Mouse (Mus musculus) limb, embryonic 12.5 days (tissue): ENCODE results near the gene Mapkapk2. TPM values are rescaled to one million over a fixed set of nuclear protein-coding genes. Genes with fewer than 3 reads are reported as not detected.

ENCODE experiments used
- ATAC-seq: fragments of 200-750 bp; cut with Nextera tagmentation; 2 replicates; pipeline ENCODE4 v1.8.0; 2017; ENCODE audit warnings: low read depth, moderate TSS enrichment; ENCODE audit not compliant: insufficient number of reproducible peaks, insufficient read depth, low FRiP score, low TSS enrichment
- H3K27ac ChIP-seq: fragments of 300-500 bp; sonication (generic); 2 replicates; pipeline ENCODE4 v1.5.1; 2016; ENCODE audit warnings: mild to moderate bottlenecking, moderate library complexity
- H3K27me3 ChIP-seq: fragments of 300-500 bp; sonication (generic); 2 replicates; pipeline ENCODE4 v1.6.1; 2016; ENCODE audit warnings: mild to moderate bottlenecking, moderate library complexity
- H3K36me3 ChIP-seq: fragments of 300-500 bp; sonication (generic); 2 replicates; pipeline ENCODE4 v1.6.1; 2016; ENCODE audit warnings: mild to moderate bottlenecking, moderate library complexity
- H3K4me1 ChIP-seq: fragments of 300-500 bp; sonication (generic); replicated peaks from 2 replicates; pipeline ENCODE4 v1.6.1; 2016
- H3K4me2 ChIP-seq: fragments of 300-500 bp; sonication (generic); 2 replicates; pipeline ENCODE4 v1.6.1; 2016; ENCODE audit warnings: mild to moderate bottlenecking, moderate library complexity
- H3K4me3 ChIP-seq: fragments of 300-500 bp; sonication (generic); replicated peaks from 2 replicates; pipeline ENCODE4 v1.5.1; 2016; ENCODE audit warnings: mild to moderate bottlenecking
- H3K9ac ChIP-seq: fragments of 300-500 bp; sonication (generic); replicated peaks from 2 replicates; pipeline ENCODE4 v1.6.1; 2016; ENCODE audit warnings: mild to moderate bottlenecking, moderate library complexity
- H3K9me3 ChIP-seq: fragments of 300-500 bp; sonication (generic); 2 replicates; pipeline ENCODE4 v1.6.1; 2016; ENCODE audit warnings: mild to moderate bottlenecking, moderate library complexity
- WGBS: fragments of 180-500 bp; shearing (Covaris S2); methylation state at CpG from one replicate; pipeline ENCODE4 v1.1.7; 2016; 5-methylcytosine and 5-hydroxymethylcytosine counted together
- polyA plus RNA-seq: library from polyadenylated mRNA; unstranded; fragments of >200 nt; fragmentation: Nextera tagmentation; extraction: Ambion mirVana; gene quantifications from 2 replicates; pipeline ENCODE4 v1.2.1, GENCODE M21; 2016

The Mapkapk2 gene
- polyA plus RNA-seq, 1 experiment from 2014 or later: 58.9 TPM

DNA sequence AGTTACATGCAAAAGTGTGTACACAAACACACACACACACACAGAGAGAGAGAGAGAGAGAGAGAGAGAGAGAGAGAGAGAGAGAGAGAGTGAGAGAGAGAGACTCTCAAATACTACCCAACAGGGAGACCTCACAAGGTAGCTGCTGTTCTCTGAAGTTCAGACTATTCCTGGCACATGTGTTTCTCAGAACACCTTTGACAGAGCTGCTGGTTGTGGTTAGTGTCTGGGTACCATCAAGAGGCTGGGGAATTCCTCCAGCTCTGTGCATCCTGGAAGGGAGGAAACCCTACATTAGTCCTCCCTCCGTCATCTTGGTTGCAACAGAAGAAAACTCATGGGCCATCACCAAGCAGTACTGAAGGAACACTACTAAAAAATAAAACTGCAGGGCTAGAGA, 16.9 kb downstream of the Mapkapk2 start:
- no peak overlapping the region for H3K27ac ChIP-seq
- no peak for ATAC-seq
- H3K4me1 ChIP-seq: peaks cover 50% of the 10 kb centered on the region
- H3K4me2 ChIP-seq: no peak overlapping the region
- H3K4me3 ChIP-seq: no peak overlapping the region
- no peaks in the 10 kb centered on the region for H3K9me3 ChIP-seq
- no peak overlapping the region for H3K9ac ChIP-seq
- 71% methylated on average over 1 of the region's 1 CpGs for WGBS
- H3K36me3 ChIP-seq: no peaks in the 10 kb centered on the region
- no peaks in the 10 kb centered on the region for H3K27me3 ChIP-seq

DNA sequence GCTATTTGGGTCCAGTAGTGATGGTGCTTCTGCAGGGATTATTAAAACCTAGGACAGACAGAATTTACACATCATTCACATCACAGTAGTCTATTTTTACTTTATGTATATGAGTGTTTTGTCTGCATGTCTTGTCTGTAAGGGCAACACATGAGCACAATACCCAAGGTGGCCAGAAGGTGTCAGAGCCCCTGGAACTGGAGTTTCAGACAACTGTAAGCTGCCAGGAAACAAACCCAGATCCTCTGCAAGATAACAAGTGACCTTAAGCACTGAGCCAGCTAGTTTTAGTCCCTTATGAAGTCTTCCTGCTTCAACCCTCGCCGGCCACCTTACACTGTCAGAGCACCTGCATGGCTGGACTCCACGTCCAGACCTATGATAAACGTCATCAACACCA, 17.9 kb downstream of the Mapkapk2 start:
- 58% methylated on average over 4 of the region's 4 CpGs for WGBS
- ATAC-seq: no peak
- no peaks in the 10 kb centered on the region for H3K36me3 ChIP-seq
- H3K9ac ChIP-seq: no peak overlapping the region
- no peak overlapping the region for H3K4me2 ChIP-seq
- H3K27me3 ChIP-seq: no peaks in the 10 kb centered on the region
- H3K4me3 ChIP-seq: no peak overlapping the region
- H3K27ac ChIP-seq: no peak overlapping the region
- no peaks in the 10 kb centered on the region for H3K9me3 ChIP-seq
- peaks cover 50% of the 10 kb centered on the region for H3K4me1 ChIP-seq

DNA sequence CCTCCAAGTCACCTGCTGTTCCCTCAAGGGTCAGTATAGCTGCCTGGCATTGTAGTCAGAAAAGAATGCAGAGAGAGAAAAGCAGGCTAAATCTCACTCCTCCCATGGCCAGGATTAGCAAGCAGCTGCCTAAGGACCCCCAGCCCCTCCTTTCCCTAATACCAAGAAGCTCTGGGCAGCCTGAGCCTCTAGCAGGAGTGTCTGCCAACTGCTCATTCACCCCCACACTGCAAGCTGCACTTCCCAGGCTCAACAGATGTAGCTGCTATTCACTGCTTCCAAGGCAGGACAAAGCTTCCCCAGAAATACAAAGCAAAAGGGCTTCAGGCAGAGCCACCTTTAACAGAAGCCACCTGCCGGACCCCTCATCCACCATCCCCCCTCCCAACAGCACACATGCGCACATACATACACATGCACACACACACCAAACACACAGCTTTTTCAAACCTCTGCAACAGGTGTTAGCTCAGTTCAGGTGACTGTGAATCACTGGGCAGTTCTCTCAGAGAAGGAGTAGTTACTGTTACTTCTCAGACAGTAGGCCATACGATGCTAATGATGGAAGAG, 18.8 kb downstream of the Mapkapk2 start:
- peak overlapping the region; percentile 74 for H3K27ac ChIP-seq
- H3K4me3 ChIP-seq: no peak overlapping the region
- H3K9me3 ChIP-seq: no peaks in the 10 kb centered on the region
- WGBS: 45% methylated on average over 3 of the region's 3 CpGs
- peaks cover 50% of the 10 kb centered on the region for H3K4me1 ChIP-seq
- no peaks in the 10 kb centered on the region for H3K27me3 ChIP-seq
- no peak overlapping the region for H3K9ac ChIP-seq
- no peak overlapping the region for H3K4me2 ChIP-seq
- no peaks in the 10 kb centered on the region for H3K36me3 ChIP-seq
- ATAC-seq: peak; percentile 72; the same call in 1 of the 2 replicates

DNA sequence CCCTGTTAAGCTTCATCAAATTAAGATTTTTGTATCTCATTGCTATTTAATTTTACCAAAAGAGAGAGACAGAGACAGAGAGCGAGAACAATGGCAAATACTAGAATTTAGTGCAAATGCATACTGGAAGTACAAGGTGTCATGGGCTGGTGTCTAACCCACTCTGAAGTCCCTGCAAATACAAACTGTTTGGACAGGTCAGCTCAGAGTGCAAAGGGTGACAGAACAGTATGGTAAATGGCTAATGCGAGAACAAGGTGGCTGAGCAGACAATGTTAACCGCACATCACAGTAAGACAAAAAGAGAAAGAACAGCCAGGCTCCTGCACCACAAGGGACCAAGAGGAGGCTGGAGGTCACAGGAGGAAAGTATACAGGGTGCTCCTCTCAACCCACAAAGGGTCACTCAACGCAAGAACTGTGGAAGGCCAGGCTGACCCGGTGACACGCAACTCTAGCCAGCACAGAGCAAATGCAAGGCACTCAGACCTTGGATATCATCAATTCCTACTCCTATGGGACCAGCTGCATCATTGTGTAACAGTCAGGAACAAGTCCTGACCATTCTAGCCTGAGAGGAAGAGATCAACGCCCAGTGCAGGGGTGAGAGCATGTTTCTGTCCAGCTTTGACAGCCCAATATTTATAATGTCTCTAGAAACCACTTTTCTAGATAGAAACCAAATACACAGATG, 22.4 kb downstream of the Mapkapk2 start:
- Histone ChIP-seq H3K4me2 (no peak overlapping the region), H3K4me3 (no peak overlapping the region), H3K4me1 (peaks cover 59% of the 10 kb centered on the region), H3K9ac (no peak overlapping the region), H3K9me3 (no peaks in the 10 kb centered on the region), H3K27ac (no peak overlapping the region), H3K27me3 (no peaks in the 10 kb centered on the region), H3K36me3 (no peaks in the 10 kb centered on the region)
- ATAC-seq: no peak
- 93% methylated on average over 7 of the region's 7 CpGs for WGBS

DNA sequence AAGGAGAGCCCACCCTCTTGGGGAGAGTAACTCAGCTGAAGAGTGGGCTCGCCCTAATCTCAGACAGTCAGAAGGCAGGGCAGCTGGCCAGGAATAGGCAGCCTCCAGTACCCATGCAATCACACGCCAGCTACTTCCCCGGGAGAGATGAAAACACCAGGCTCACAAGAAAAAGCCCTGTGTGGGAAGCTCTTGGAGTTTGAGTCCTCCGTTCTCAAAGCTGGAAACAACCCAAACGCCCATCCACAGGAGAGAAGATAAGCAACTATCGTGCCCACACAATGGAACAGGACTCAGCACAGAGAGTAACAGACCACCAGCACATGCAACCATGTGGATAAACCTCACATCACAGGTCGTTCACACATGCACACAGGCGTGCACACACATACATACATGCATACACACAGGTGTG, 23.1 kb downstream of the Mapkapk2 start:
- no peak overlapping the region for H3K4me3 ChIP-seq
- no peaks in the 10 kb centered on the region for H3K36me3 ChIP-seq
- H3K4me2 ChIP-seq: no peak overlapping the region
- peaks cover 57% of the 10 kb centered on the region for H3K4me1 ChIP-seq
- no peaks in the 10 kb centered on the region for H3K27me3 ChIP-seq
- no peak overlapping the region for H3K9ac ChIP-seq
- ATAC-seq: no peak
- H3K27ac ChIP-seq: no peak overlapping the region
- H3K9me3 ChIP-seq: no peaks in the 10 kb centered on the region
- WGBS: 91% methylated on average over 8 of the region's 8 CpGs

DNA sequence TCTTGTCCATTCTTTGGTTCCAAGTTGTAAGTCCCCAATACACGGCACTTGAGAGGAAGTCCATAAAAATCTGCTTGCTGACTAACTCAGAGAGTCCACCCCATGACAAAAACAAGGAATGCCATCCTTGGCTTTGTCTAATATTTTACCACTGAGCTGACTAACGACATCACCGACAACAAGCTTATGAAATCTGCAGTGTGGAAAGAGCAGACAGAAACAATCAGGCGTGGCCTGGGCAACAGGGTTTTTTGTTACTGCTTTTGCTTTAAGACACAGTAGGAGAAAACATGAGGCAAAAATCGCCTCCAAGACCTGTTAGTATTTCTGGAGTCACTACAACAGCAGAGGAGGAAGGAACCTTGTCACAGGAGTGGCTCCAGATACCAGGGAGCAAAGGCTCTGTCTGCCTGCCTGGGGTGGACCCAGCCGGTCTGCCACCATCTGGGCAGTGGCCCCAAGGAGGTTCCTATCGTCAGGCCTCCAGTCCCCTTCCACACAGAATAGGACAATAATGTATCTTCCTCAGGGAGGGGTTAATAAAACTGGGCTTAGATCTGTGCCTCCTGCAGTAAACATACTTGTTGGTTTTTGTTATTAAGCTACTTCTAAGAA, 25.1 kb downstream of the Mapkapk2 start:
- no peaks in the 10 kb centered on the region for H3K9me3 ChIP-seq
- H3K4me2 ChIP-seq: no peak overlapping the region
- no peaks in the 10 kb centered on the region for H3K27me3 ChIP-seq
- no peak overlapping the region for H3K4me3 ChIP-seq
- peaks cover 10% of the 10 kb centered on the region; the same call in 1 of the 2 replicates for H3K36me3 ChIP-seq
- H3K9ac ChIP-seq: no peak overlapping the region
- peaks cover 39% of the 10 kb centered on the region for H3K4me1 ChIP-seq
- no peak overlapping the region for H3K27ac ChIP-seq
- ATAC-seq: no peak
- 88% methylated on average over 7 of the region's 7 CpGs for WGBS

DNA sequence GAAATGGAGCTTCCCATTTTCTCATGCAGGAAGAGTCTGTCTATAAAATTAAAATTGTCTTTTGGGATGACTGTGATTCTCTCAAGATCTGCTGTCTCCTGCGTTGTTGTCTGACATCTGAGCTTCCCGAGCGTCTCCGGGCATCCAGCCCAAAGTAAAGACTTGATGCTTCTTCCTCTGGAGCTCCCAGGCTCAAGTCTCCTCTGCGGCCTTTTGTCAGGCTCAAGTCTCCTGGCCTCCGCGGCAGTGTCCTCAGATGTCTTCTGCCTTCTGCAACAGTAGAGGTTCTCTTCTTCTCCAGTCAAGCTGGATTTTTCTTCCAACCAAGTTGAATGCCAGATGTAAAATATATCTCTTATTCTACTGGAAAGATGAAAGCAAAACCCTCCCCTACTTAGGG, 28.6 kb downstream of the Mapkapk2 start:
- Histone ChIP-seq H3K27ac (no peak overlapping the region), H3K9me3 (no peaks in the 10 kb centered on the region), H3K4me2 (no peak overlapping the region), H3K4me3 (no peak overlapping the region), H3K4me1 (peaks cover 28% of the 10 kb centered on the region), H3K9ac (no peak overlapping the region), H3K36me3 (peaks cover 10% of the 10 kb centered on the region; the same call in 1 of the 2 replicates), H3K27me3 (no peaks in the 10 kb centered on the region)
- no peak for ATAC-seq
- WGBS: 92% methylated on average over 7 of the region's 7 CpGs

DNA sequence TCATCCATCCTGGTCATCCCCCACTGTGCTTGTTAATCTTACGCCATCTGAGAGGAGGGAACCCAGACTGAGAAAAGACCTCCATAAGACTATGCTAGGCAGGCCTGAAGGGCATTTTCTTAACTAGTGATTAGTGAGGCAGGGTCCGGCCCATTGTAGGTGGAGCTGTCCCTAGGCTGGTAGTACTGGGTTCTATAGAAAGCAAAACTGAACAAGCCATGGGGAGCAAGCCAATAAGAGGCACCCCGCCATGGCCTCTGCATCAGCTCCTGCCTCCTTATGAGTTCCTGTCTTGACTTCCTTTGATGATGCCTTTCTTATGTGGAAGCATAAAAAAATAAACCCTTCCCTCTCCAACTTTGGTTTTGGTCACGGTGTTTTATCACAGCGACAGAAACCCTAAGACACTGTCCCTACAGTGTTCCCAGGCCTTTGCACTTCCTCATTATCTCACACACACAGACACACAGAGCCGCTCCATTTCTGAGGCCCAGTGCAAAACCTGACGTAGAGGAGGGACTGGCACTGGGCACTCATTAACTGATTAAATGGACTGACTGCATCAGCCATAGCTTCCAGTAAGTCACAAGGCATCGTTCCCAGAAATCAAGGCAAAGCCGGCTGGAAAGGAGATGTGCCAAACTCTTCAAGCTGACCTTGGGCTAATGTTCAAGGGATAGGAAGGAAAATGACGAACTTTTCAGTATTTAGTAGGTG, 29.5 kb downstream of the Mapkapk2 start:
- WGBS: 90% methylated on average over 10 of the region's 10 CpGs
- Histone ChIP-seq H3K9me3 (no peaks in the 10 kb centered on the region), H3K36me3 (peaks cover 10% of the 10 kb centered on the region; the same call in 1 of the 2 replicates), H3K4me3 (no peak overlapping the region), H3K4me1 (peaks cover 26% of the 10 kb centered on the region), H3K27me3 (no peaks in the 10 kb centered on the region), H3K4me2 (no peak overlapping the region), H3K27ac (no peak overlapping the region), H3K9ac (no peak overlapping the region)
- ATAC-seq: no peak

DNA sequence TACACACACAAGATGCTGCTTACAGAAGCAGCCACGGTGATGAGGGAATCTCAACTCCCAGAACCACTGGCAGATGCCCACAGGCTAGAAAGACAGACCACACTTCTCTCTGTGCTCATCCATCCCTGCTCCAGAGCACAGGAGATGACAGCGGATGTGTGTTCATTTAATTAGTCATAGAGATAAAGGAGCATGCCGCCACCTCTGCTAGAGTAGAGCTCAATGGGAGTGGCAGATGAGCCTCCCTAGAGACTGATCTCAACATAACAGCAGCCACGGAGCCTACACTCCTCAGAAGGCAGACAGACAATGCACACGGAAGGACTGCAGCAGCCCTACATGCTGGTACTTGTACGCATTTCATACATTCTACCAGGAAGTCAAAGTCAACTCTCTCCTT, 33.4 kb downstream of the Mapkapk2 start:
- ATAC-seq: no peak
- H3K4me1 ChIP-seq: peaks cover 33% of the 10 kb centered on the region
- H3K4me2 ChIP-seq: no peak overlapping the region
- no peak overlapping the region for H3K27ac ChIP-seq
- no peak overlapping the region for H3K9ac ChIP-seq
- no peaks in the 10 kb centered on the region for H3K27me3 ChIP-seq
- peaks cover 10% of the 10 kb centered on the region; the same call in 1 of the 2 replicates for H3K36me3 ChIP-seq
- WGBS: 76% methylated on average over 6 of the region's 6 CpGs
- no peaks in the 10 kb centered on the region for H3K9me3 ChIP-seq
- no peak overlapping the region for H3K4me3 ChIP-seq

DNA sequence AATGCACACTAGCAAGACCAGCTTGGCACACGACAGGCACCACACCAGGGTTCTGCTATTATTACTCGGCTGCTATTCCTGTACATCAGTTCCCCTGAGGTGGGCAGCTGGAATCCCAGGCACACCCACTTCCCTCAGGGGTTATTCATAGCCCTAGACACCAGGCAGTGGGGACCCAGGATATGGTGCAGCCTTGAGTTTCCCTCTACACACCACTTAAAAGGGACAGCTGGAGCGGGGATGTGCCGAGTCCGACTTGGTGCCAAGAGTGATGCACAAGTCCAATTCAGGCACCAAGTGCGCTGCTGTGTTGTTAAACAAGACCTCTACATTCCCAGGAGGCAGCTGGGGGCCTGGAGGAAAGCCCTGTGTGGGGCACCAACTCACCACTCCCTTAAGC, 34.8 kb downstream of the Mapkapk2 start:
- Histone ChIP-seq H3K9me3 (no peaks in the 10 kb centered on the region), H3K36me3 (peaks cover 5% of the 10 kb centered on the region), H3K27ac (no peak overlapping the region; the same call in 1 of the 2 replicates), H3K27me3 (no peaks in the 10 kb centered on the region), H3K4me3 (no peak overlapping the region), H3K4me2 (no peak overlapping the region), H3K9ac (no peak overlapping the region), H3K4me1 (peaks cover 42% of the 10 kb centered on the region)
- ATAC-seq: no peak
- 86% methylated on average over 6 of the region's 6 CpGs for WGBS

DNA sequence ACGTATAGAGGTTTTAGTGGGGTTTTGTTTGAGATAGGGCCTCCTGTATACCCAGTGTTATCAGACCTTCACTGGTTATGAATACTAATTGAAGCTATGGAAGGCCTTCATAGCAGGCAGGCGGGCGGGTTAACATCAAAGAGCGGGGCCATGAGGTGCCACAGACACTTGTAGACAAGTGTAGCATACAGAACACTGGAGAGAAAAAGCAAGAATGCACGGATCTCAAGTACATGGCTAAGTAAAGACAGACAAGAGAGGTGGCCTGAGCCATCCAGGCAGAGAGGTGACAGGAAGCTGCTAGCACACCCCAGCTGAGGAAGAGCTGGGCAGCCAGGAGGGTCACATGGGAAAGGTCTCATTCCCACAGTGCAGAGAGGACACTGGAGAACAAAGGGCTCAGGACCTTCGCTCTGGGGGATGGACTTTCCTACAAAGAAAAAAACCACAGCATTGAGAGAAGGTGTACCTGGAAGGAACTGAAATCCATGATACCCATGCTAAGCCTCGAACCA, 35.8 kb downstream of the Mapkapk2 start:
- no peak for ATAC-seq
- Histone ChIP-seq H3K27ac (no peak overlapping the region), H3K4me1 (peaks cover 42% of the 10 kb centered on the region)

More for the DNA sequence above, 35.8 kb downstream of the Mapkapk2 start:
- Histone ChIP-seq H3K4me2 (no peak overlapping the region), H3K36me3 (peaks cover 16% of the 10 kb centered on the region), H3K27me3 (no peaks in the 10 kb centered on the region), H3K4me3 (no peak overlapping the region), H3K9me3 (no peaks in the 10 kb centered on the region), H3K9ac (no peak overlapping the region)
- 77% methylated on average over 7 of the region's 7 CpGs for WGBS
